Mouse (Mus musculus): ENCODE measurements at regions not wholly inside any gene's neighbourhood (a gene's known extent, or its start where the extent isn't known, plus 50 kb on each side); places are given as distances from the start of the nearest gene placed in this dataset.
A peak's percentile ranks its signal among the peaks of the same experiment; 100 is the strongest.

GRCm38 (mm10) chr10:68378212-68378611 is 99.7 kb upstream of the Arid5b start:
- DNase-seq (ENCODE audit: low spot score in 2 of 2) = no peak

GRCm38 (mm10) chr10:68377479-68377878 is 98.9 kb upstream of the Arid5b start:
- no peak for DNase-seq (ENCODE audit: low spot score in 2 of 2)

- DNase-seq (ENCODE audit: low spot score in 2 of 2) = no peak
Measured at GRCm38 (mm10) chr10:68373875-68374274, 95.3 kb upstream of the Arid5b start.

- no peak for DNase-seq (ENCODE audit: low spot score in 2 of 2)
Measured at GRCm38 (mm10) chr10:68371785-68372184, 93.2 kb upstream of the Arid5b start.

GRCm38 (mm10) chr10:68370986-68371385 is 92.4 kb upstream of the Arid5b start:
- peak; percentile 60 to 61 for DNase-seq (ENCODE audit: low spot score in 2 of 2)

GRCm38 (mm10) chr10:68366796-68367195 is 88.3 kb upstream of the Arid5b start:
- DNase-seq (ENCODE audit: low spot score in 2 of 2) = no peak

GRCm38 (mm10) chr10:68360765-68361483 is 82.4 kb upstream of the Arid5b start:
- DNase-seq (ENCODE audit: low spot score in 2 of 2) = no peak

GRCm38 (mm10) chr10:68359135-68359534 is 80.6 kb upstream of the Arid5b start:
- DNase-seq (ENCODE audit: low spot score in 2 of 2) = no peak

GRCm38 (mm10) chr10:68356973-68357372 is 78.4 kb upstream of the Arid5b start:
- peak; percentile 13 to 21 for DNase-seq (ENCODE audit: low spot score in 2 of 2)

GRCm38 (mm10) chr10:68356521-68356920 is 78.0 kb upstream of the Arid5b start:
- DNase-seq (ENCODE audit: low spot score in 2 of 2) = no peak

- DNase-seq (ENCODE audit: low spot score in 2 of 2) = no peak
Measured at GRCm38 (mm10) chr10:68356093-68356485, 77.5 kb upstream of the Arid5b start.

GRCm38 (mm10) chr10:68355471-68356092 is 77.0 kb upstream of the Arid5b start:
- DNase-seq (ENCODE audit: low spot score in 2 of 2) = no peak

GRCm38 (mm10) chr10:68354335-68355231 is 76.0 kb upstream of the Arid5b start:
- DNase-seq (ENCODE audit: low spot score in 2 of 2) = no peak

GRCm38 (mm10) chr10:68353692-68354232 is 75.2 kb upstream of the Arid5b start:
- DNase-seq (ENCODE audit: low spot score in 2 of 2) = no peak

- DNase-seq (ENCODE audit: low spot score in 2 of 2) = no peak
Measured at GRCm38 (mm10) chr10:68351841-68352555, 73.5 kb upstream of the Arid5b start.

GRCm38 (mm10) chr10:68351441-68351840 is 72.9 kb upstream of the Arid5b start:
- DNase-seq (ENCODE audit: low spot score in 2 of 2) = no peak

GRCm38 (mm10) chr10:68350798-68351197 is 72.3 kb upstream of the Arid5b start:
- DNase-seq (ENCODE audit: low spot score in 2 of 2) = no peak

- no peak for DNase-seq (ENCODE audit: low spot score in 2 of 2)
Measured at GRCm38 (mm10) chr10:68347806-68348205, 69.3 kb upstream of the Arid5b start.

- no peak for DNase-seq (ENCODE audit: low spot score in 2 of 2)
Measured at GRCm38 (mm10) chr10:68344991-68345720, 66.6 kb upstream of the Arid5b start.

GRCm38 (mm10) chr10:68344211-68344610 is 65.7 kb upstream of the Arid5b start:
- no peak for DNase-seq (ENCODE audit: low spot score in 2 of 2)

- DNase-seq (ENCODE audit: low spot score in 2 of 2) = no peak
Measured at GRCm38 (mm10) chr10:68334054-68334453, 55.5 kb upstream of the Arid5b start.
